Mouse (Mus musculus) heart, postnatal 0 days (tissue): Measurements from ENCODE around the gene 1810049J17Rik.

Experiments
- CTCF ChIP-seq: IDR thresholded peaks from 2 replicates; pipeline ENCODE4 v1.5.1; 2016; ENCODE audit warnings: antibody characterized with exemption, control low read depth, low read depth
- EP300 ChIP-seq: IDR thresholded peaks from 2 replicates; pipeline ENCODE4 v1.6.1; 2016; ENCODE audit warnings: antibody characterized with exemption, low read depth

- TF ChIP-seq CTCF: no peak
- no peak for TF ChIP-seq EP300
Observed at GRCm38 (mm10) chr15:12321091-12321787, 460 bp downstream of the 1810049J17Rik start, which contains the start of gene Golph3.
